Mouse (Mus musculus) stomach, embryonic 16.5 days (tissue): ENCODE data around the gene Sh3d21. TPM values are rescaled to one million over a fixed set of nuclear protein-coding genes. Genes with fewer than 3 reads are reported as not detected.

Experiments
- ATAC-seq: fragments of 200-750 bp; cut with Nextera tagmentation; 2 replicates; pipeline ENCODE4 v1.8.0; 2017; ENCODE audit warnings: moderate number of reproducible peaks, moderate TSS enrichment; ENCODE audit not compliant: insufficient read depth, low FRiP score
- H3K27ac ChIP-seq: fragments of 300-500 bp; sonication (generic); 2 replicates; pipeline ENCODE4 v1.5.1; 2014; ENCODE audit warnings: low read length
- H3K27me3 ChIP-seq: fragments of 300-500 bp; sonication (generic); 2 replicates; pipeline ENCODE4 v1.6.1; 2014; ENCODE audit warnings: low read length, control low read depth, mixed read lengths; ENCODE audit not compliant: control insufficient read depth, insufficient read depth
- H3K36me3 ChIP-seq: fragments of 300-500 bp; sonication (generic); 2 replicates; pipeline ENCODE4 v1.6.1; 2014; ENCODE audit warnings: low read length; ENCODE audit not compliant: control insufficient read depth, insufficient read depth
- H3K4me1 ChIP-seq: fragments of 300-500 bp; sonication (generic); 2 replicates; pipeline ENCODE4 v1.6.1; 2014; ENCODE audit warnings: low read length, control low read depth, mixed read lengths; ENCODE audit not compliant: control insufficient read depth, insufficient read depth
- H3K4me2 ChIP-seq: fragments of 300-500 bp; sonication (generic); 2 replicates; pipeline ENCODE4 v1.6.1; 2014; ENCODE audit warnings: low read depth, low read length, mixed read lengths
- H3K4me3 ChIP-seq: fragments of 300-500 bp; sonication (generic); replicated peaks from 2 replicates; pipeline ENCODE4 v1.5.1; 2014; ENCODE audit warnings: mild to moderate bottlenecking, low read length
- H3K9ac ChIP-seq: fragments of 300-500 bp; sonication (generic); 2 replicates; pipeline ENCODE4 v1.6.1; 2014; ENCODE audit warnings: low read length
- H3K9me3 ChIP-seq: fragments of 300-500 bp; sonication (generic); replicated peaks from 2 replicates; pipeline ENCODE4 v1.6.1; 2016; ENCODE audit warnings: low read length, control low read depth; ENCODE audit not compliant: control insufficient read depth
- WGBS: fragments of 180-500 bp; shearing (Covaris S2); extraction: QIAGEN DNeasy Blood & Tissue Kit; methylation state at CpG from one replicate; pipeline ENCODE4 v1.1.7; 2014; 5-methylcytosine and 5-hydroxymethylcytosine counted together
- polyA plus RNA-seq: library from polyadenylated mRNA; unstranded; fragments of >200 nt; fragmentation: Nextera tagmentation; extraction: Ambion mirVana; gene quantifications from 2 replicates; pipeline ENCODE4 v1.2.1, GENCODE M21; 2015

Sh3d21 gene
- polyA plus RNA-seq, 1 experiment from 2014 or later = 7.3 TPM

GRCm38 (mm10) chr4:126151701-126152440 lies 11.4 kb downstream of the Sh3d21 start:
- H3K9me3 ChIP-seq = no peaks in the 10 kb centered on the region
- no peak overlapping the region for H3K27ac ChIP-seq
- peaks cover 39% of the 10 kb centered on the region for H3K4me1 ChIP-seq
- 85% methylated on average over 16 of the region's 16 CpGs for whole genome bisulfite sequencing
- H3K4me2 ChIP-seq = no peak overlapping the region
- H3K9ac ChIP-seq = no peak overlapping the region
- H3K36me3 ChIP-seq = 0 out of 2 replicates have a peak, but pooled peaks cover 3% of the 10 kb centered on the region
- no peak for ATAC-seq
- no peaks in the 10 kb centered on the region for H3K27me3 ChIP-seq
- no peak overlapping the region for H3K4me3 ChIP-seq

GRCm38 (mm10) chr4:126150949-126151320 lies 12.4 kb downstream of the Sh3d21 start:
- Histone ChIP-seq H3K36me3 (no peaks in the 10 kb centered on the region), H3K4me3 (peak overlapping the region; percentile 62), H3K4me1 (peaks cover 39% of the 10 kb centered on the region), H3K27ac (peak overlapping the region; percentile 96), H3K27me3 (no peaks in the 10 kb centered on the region), H3K9ac (peak overlapping the region; percentile 43; the same call in 1 of the 2 replicates), H3K9me3 (no peaks in the 10 kb centered on the region), H3K4me2 (peak overlapping the region; percentile 81)
- ATAC-seq = no peak
- WGBS = 55% methylated on average over 6 of the region's 6 CpGs

GRCm38 (mm10) chr4:126150297-126150948 lies 12.9 kb downstream of the Sh3d21 start:
- WGBS = 31% methylated on average over 16 of the region's 16 CpGs

GRCm38 (mm10) chr4:126149798-126150197 lies 13.5 kb downstream of the Sh3d21 start:
- peak overlapping the region; percentile 87 for H3K9ac ChIP-seq
- peak overlapping the region; percentile 96 for H3K27ac ChIP-seq
- no peaks in the 10 kb centered on the region for H3K36me3 ChIP-seq
- ATAC-seq = no peak
- no peaks in the 10 kb centered on the region for H3K9me3 ChIP-seq
- no peaks in the 10 kb centered on the region for H3K27me3 ChIP-seq
- peak overlapping the region; percentile 62 for H3K4me3 ChIP-seq
- peak overlapping the region; percentile 81 for H3K4me2 ChIP-seq
- peaks cover 29% of the 10 kb centered on the region for H3K4me1 ChIP-seq
- 35% methylated on average over 10 of the region's 10 CpGs for WGBS

More at GRCm38 (mm10) chr4:126150297-126150948, 12.9 kb downstream of the Sh3d21 start:
- Histone ChIP-seq H3K9ac (peak overlapping the region; percentile 43; the same call in 1 of the 2 replicates), H3K4me1 (peaks cover 34% of the 10 kb centered on the region), H3K27ac (peak overlapping the region; percentile 96), H3K4me3 (peak overlapping the region; percentile 62), H3K27me3 (no peaks in the 10 kb centered on the region), H3K36me3 (no peaks in the 10 kb centered on the region), H3K4me2 (peak overlapping the region; percentile 81), H3K9me3 (no peaks in the 10 kb centered on the region)
- peak; percentile 77 for ATAC-seq

- H3K27ac ChIP-seq = peak overlapping the region; percentile 96
- H3K4me2 ChIP-seq = peak overlapping the region; percentile 81
- no peaks in the 10 kb centered on the region for H3K27me3 ChIP-seq
- ATAC-seq = no peak
- peak overlapping the region; percentile 62 for H3K4me3 ChIP-seq
- 26% methylated on average over 42 of the region's 42 CpGs for WGBS
- H3K9ac ChIP-seq = peak overlapping the region; percentile 87
- H3K36me3 ChIP-seq = no peaks in the 10 kb centered on the region
- H3K4me1 ChIP-seq = peaks cover 29% of the 10 kb centered on the region
- H3K9me3 ChIP-seq = no peaks in the 10 kb centered on the region
Measured at GRCm38 (mm10) chr4:126149041-126149676, 14.1 kb downstream of the Sh3d21 start.

- Histone ChIP-seq H3K4me2 (peak overlapping the region; percentile 81), H3K36me3 (no peaks in the 10 kb centered on the region), H3K4me1 (peaks cover 29% of the 10 kb centered on the region), H3K27ac (peak overlapping the region; percentile 96), H3K4me3 (peak overlapping the region; percentile 62), H3K9ac (peak overlapping the region; percentile 87), H3K27me3 (no peaks in the 10 kb centered on the region), H3K9me3 (no peaks in the 10 kb centered on the region)
- ATAC-seq = peak; percentile 83
- WGBS = under 1% methylated on average over 63 of the region's 67 CpGs
Measured at GRCm38 (mm10) chr4:126148161-126148961, 14.9 kb downstream of the Sh3d21 start.

- peaks cover 29% of the 10 kb centered on the region for H3K4me1 ChIP-seq
- peak within 1 kb of the TSS; percentile 62 for H3K4me3 ChIP-seq
- H3K27ac ChIP-seq = peak within 1 kb of the TSS; percentile 96
- H3K27me3 ChIP-seq = no peaks in the 10 kb centered on the region
- no peaks in the 10 kb centered on the region for H3K9me3 ChIP-seq
- H3K9ac ChIP-seq = peak within 1 kb of the TSS; percentile 87
- ATAC-seq = peak; percentile 85
- H3K36me3 ChIP-seq = no peaks in the 10 kb centered on the region
- peak within 1 kb of the TSS; percentile 81 for H3K4me2 ChIP-seq
- WGBS = 4% methylated on average over 24 of the region's 24 CpGs
Measured at GRCm38 (mm10) chr4:126147533-126148160, 15.6 kb downstream of the Sh3d21 start, which contains the start of gene Eva1b. Gene Eva1b, plus strand, starts transcription at chr4:126147744.

GRCm38 (mm10) chr4:126146974-126147532 lies 16.2 kb downstream of the Sh3d21 start:
- H3K4me2 ChIP-seq = peak overlapping the region; percentile 81
- H3K27ac ChIP-seq = peak overlapping the region; percentile 96
- H3K9ac ChIP-seq = peak overlapping the region; percentile 87
- peak overlapping the region; percentile 62 for H3K4me3 ChIP-seq
- H3K9me3 ChIP-seq = no peaks in the 10 kb centered on the region
- no peaks in the 10 kb centered on the region for H3K27me3 ChIP-seq
- H3K36me3 ChIP-seq = no peaks in the 10 kb centered on the region
- no peak for ATAC-seq
- 27% methylated on average over 9 of the region's 9 CpGs for WGBS
- peaks cover 29% of the 10 kb centered on the region for H3K4me1 ChIP-seq
